Mouse (Mus musculus): ENCODE results near the gene Msmo1. TPM values are rescaled to one million over a fixed set of nuclear protein-coding genes. Genes with fewer than 3 reads are reported as not detected.

The Msmo1 gene
- polyA plus RNA-seq, 1 experiment from 2014 or later: 116 TPM

- H3K36me3 ChIP-seq (ENCODE audit: control insufficient read depth, insufficient read depth, low read length): no peaks in the 10 kb centered on the region
- H3K27ac ChIP-seq (ENCODE audit: low read depth, low read length): no peak overlapping the region
- WGBS: 82% methylated on average over 2 of the region's 2 CpGs
- H3K4me3 ChIP-seq (ENCODE audit: low read length): no peak overlapping the region
- H3K4me2 ChIP-seq (replicated peaks; ENCODE audit: low read depth, low read length): no peak overlapping the region
- H3K4me1 ChIP-seq (ENCODE audit: control insufficient read depth, insufficient read depth, low read length): no peaks in the 10 kb centered on the region
- ATAC-seq (ENCODE audit: low FRiP score, low TSS enrichment): no peak
- H3K9me3 ChIP-seq (ENCODE audit: control insufficient read depth, low read length): no peaks in the 10 kb centered on the region
- no peak overlapping the region for H3K9ac ChIP-seq (ENCODE audit: low read depth, low read length)
- no peaks in the 10 kb centered on the region for H3K27me3 ChIP-seq (ENCODE audit: control insufficient read depth, insufficient read depth, low read length)
These were observed 60.7 kb downstream of the Msmo1 start for GRCm38 (mm10) chr8:64672920-64673319.

DNA sequence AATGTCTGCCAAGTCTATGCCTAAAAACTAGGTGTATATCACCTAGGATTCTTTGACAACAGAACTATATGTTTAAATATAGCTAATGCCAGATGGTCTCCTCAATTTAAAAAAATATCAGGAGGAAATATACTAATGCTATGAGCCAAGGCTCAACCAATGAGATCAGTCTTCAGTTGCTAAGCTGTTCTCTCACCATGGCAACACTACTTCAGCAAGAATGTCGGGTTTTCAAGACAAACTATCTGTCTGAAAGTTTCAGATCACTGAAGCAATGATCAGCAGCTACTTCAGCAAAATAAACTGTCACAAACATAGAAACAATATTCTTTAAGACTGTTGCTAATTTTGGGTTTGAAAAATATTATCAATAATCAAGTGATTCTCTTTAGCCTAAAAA, 61.7 kb downstream of the Msmo1 start:
- H3K9me3 ChIP-seq (ENCODE audit: control insufficient read depth, low read length): no peaks in the 10 kb centered on the region
- H3K4me2 ChIP-seq (replicated peaks; ENCODE audit: low read depth, low read length): no peak overlapping the region
- 29% methylated on average over 1 of the region's 1 CpGs for WGBS
- no peak overlapping the region for H3K4me3 ChIP-seq (ENCODE audit: low read length)
- no peaks in the 10 kb centered on the region for H3K4me1 ChIP-seq (ENCODE audit: control insufficient read depth, insufficient read depth, low read length)
- no peak overlapping the region for H3K9ac ChIP-seq (ENCODE audit: low read depth, low read length)
- no peaks in the 10 kb centered on the region for H3K36me3 ChIP-seq (ENCODE audit: control insufficient read depth, insufficient read depth, low read length)
- no peaks in the 10 kb centered on the region for H3K27me3 ChIP-seq (ENCODE audit: control insufficient read depth, insufficient read depth, low read length)
- H3K27ac ChIP-seq (ENCODE audit: low read depth, low read length): no peak overlapping the region
- no peak for ATAC-seq (ENCODE audit: low FRiP score, low TSS enrichment)

Other genes starting within 250 kb of the Msmo1 start
- 63.8 and 65.0 TPM in 2 replicates for gene Cpe, start 40.7 kb downstream of the Msmo1 start, polyA plus RNA-seq (2014; fragmentation: Nextera tagmentation; extraction: Ambion mirVana)
- 10.8 and 15.5 TPM in 2 replicates for gene Klhl2, start 116.2 kb upstream of the Msmo1 start, polyA plus RNA-seq (2014; fragmentation: Nextera tagmentation; extraction: Ambion mirVana)
- 30.1 and 31.1 TPM in 2 replicates for gene Tmem192, start 213.4 kb upstream of the Msmo1 start, polyA plus RNA-seq (2014; fragmentation: Nextera tagmentation; extraction: Ambion mirVana)

Data from kidney, embryonic 14.5 days (tissue).